Mouse (Mus musculus) brain, adult 2 months (tissue): ENCODE results near the gene Jmjd6.
"Not testable (repeated sequence)": the region's sequence is repeated elsewhere in the genome, so short reads cannot be mapped to it uniquely, and the experiment has no call there.

ENCODE experiments used
- DNase-seq: peaks from one replicate; pipeline ENCODE4 v3.0.0; 2011; ENCODE audit warnings: low read depth, low spot score

The Jmjd6 gene

DNA sequence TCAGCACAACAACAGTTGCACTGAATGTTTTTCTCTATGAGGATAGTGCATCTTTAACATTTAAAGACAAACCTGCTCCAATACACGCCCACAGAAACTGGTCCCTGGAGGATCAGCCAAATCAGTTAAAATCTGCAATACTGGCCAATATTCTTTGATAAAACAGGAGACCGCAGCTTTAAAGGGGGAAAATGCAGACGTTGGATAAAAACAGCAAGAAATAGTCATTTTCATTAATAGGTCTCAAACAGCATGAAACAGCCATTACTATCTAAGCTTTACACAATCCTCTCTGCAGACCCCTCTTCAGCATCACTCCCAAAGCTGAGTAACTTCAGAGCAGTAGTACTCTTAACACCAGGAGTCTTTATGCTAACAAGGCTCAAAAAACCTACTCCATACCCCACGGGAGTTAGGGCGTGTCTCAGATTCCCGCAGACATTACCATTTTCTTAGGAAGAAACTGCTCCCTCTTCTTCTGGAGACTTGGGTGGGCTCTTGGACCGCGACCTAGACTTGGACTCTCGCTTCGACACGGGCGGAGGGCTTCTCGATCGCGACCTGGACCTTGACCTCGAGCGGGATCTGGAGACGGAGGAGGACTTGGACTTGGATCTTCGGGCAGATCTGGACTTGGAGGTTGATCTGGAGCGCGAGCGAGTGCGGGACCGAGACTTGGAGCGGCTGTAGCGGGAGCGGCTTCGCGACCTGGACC lies 8.5 kb upstream of the Jmjd6 start:
- peak; percentile 29 for DNase-seq

DNA sequence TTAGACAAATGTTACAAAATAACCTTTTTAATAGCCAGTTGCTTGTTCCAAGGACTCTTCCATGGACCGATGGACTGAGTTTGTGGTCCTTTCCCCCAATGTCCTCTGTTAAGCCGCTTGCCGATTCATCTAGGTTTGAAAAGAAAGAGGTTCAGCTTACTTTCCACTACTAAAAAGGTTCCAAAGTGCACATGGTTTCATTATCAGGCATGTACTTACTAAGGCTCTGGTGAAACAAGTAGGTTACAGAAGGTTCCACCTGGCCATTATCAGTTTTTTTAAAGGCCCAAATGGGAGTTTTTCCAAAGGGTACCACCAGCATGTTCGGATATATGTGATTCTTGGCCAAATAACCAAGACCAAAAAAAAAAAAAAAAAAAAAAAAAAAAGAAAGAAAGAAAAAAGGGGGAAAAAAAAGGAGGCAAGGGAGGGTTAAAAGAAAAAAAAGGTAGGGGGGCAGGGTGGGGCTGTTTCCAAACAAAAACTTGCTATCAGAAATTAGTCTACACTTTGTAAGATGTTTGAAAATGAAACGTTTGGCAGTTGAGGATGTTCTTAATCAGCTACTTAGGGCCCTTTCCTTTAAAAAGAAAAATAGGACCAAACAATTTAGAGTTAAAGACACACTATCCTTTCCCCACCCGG lies 7.7 kb upstream of the Jmjd6 start:
- no peak for DNase-seq

GRCm38 (mm10) chr11:116850085-116850484 lies 6.8 kb upstream of the Jmjd6 start:
- no peak for DNase-seq

GRCm38 (mm10) chr11:116849587-116849986 lies 6.3 kb upstream of the Jmjd6 start:
- no peak for DNase-seq

DNA sequence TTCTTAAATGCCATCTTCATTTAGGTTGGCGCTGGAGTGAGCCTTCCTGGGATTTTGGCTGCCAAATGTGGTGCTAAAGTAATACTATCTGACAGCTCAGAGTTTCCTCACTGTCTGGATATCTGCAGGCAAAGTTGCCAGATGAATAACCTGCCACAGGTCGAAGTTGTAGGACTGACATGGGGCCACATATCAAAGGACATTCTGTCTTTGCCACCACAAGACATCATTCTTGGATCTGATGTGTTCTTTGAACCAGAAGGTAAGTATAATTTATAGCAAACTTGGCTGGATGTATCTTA lies 5.6 kb upstream of the Jmjd6 start:
- not testable (repeated sequence) for DNase-seq

DNA sequence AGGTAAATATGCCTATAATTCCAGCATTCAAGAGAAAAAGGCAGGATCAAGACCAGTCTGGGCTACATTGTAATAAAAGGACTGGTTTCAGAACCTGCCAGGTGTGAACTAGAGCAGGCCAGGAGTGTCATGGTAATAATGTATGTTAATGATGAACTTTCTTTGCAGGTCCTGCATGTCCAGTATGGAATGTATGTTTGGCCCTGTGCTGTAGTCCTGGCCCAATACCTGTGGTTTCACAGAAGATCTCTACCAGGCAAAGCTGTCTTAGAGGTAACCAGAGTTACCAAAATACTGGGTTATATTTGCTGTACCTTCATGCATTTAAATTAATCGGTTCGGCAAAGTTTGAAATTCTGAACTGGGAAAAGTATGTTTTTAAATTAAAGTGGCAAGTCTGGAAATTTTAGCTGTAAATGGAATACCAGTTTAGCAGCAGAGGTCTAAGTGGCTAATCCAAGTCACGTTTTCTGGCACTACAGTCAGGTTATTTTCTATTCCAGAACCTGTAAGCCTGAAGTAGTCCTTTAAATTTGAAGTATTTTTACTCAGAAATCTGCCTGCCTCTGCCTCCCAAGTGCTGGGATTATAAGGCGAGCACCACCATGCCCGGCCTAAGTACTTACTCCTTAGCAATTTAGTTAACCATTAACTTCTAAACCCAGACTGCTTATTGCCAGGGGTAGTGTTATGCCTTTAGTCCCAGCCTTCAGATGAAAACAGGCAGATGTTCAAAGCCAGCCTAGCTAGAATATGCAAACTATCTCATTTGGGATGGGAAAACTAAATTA lies 5.0 kb upstream of the Jmjd6 start:
- DNase-seq, result no peak

DNA sequence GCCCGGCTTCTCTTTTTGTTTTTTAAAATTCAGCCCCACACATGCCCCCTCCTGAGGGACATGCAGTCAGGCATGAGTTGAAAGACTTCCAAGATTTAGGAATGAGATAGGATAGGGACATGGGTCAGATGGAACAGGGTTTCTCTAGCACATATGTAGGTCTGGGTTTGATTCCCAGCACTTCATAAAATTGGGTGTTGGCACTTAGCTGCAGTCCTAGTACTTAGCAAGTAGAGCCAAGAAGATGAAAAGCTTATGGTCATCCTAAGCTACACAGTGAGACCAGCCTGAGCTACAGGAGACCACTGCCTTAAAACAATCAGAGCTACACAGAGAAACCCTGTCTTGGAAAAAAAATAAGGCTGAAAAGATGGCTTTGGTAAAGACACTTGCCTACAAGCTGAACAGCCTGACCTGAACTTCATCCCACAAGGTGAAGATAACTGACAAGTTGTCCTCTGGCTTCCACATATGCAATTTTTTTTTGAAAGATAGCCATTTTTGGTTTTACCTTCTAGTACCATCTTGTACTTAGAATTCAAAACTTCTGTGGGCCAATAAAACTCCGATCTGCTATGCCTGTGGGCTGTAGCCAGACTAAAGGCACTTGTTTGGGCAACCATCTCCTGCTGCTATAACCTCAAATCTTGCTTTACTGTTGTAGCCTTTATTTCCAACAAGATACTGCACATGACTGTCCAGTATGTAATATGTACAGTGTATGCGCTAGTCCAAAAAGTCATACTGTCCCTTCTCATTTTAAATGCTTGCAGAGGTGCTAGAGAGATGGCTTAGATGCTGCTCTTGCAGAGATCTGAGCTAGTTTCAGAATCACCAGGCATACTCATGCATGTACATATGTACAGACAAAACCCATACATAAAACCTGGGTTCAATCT lies 4.2 kb upstream of the Jmjd6 start:
- DNase-seq, result no peak

DNA sequence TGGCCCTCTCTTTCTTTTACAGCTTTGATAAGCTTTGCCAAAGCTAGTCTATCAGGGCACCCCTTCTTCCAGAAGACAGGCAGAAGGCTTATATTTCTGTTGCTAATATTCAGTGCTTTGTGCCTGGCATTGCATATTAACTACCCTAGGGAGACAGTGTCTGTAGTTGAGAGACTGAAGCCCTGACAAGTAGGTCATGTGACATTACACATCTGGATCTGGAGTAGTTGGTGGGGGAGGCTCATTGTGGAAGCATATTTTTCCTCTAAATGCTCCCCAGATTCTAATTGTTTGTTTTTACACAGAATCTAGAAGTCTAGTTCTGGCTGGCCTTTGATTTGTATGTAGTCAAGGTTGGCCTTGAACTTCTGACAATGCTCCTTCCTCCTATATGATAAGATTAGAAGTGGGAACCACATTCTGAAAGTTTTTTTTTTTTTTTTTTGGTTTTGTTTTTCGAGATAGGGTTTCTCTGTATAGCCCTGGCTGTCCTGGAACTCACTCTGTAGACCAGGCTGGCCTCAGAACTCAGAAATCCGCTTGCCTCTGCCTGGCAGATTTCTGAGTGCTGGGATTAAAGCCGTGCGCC lies 3.4 kb upstream of the Jmjd6 start:
- DNase-seq, result no peak

- peak; percentile 83 for DNase-seq
These were observed 553 bp downstream of the Jmjd6 start for GRCm38 (mm10) chr11:116842531-116843260.

DNA sequence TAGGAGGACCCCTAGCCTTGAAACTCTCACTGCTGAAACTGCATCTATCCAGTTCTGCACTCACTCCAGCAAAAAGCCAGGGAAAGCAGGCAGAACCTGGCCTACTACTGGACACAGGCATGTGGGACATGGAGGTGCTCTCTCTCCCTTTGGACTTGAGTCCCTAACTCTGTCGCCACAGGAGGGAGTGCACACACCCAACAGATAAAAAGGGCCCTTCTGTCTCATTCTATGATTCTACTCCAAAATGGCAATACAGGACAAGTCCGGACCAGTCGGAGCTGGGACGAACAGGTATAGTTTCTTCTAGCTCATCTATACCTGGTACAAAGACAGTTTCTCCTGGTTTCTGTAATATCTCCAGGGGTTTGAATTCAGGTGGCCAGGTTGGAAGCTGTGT lies 2.5 kb downstream of the Jmjd6 start:
- no peak for DNase-seq

GRCm38 (mm10) chr11:116839601-116840000 lies 3.6 kb downstream of the Jmjd6 start:
- DNase-seq, result no peak

DNA sequence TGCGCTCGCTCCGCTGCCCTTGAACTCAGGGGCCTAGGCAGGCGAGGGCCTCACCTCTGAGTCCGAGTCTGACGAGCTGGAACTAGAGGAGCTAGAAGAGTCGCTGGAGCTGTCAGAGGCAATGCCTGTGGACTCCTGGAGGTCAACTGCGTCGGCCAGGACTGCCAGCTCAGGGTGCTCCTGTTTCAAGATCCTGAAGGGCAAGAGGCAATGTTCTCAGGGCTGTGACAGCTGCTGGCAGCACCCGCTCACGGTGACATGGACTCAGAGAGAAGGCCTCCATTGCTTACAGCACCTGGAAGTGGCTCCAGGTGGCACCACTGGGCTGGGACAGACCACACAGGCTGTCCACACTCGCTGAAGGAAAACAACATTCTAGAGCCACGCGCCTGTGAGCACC lies 4.3 kb downstream of the Jmjd6 start:
- no peak for DNase-seq

- DNase-seq, result no peak
These were observed 5.8 kb downstream of the Jmjd6 start for GRCm38 (mm10) chr11:116837441-116837840.

DNA sequence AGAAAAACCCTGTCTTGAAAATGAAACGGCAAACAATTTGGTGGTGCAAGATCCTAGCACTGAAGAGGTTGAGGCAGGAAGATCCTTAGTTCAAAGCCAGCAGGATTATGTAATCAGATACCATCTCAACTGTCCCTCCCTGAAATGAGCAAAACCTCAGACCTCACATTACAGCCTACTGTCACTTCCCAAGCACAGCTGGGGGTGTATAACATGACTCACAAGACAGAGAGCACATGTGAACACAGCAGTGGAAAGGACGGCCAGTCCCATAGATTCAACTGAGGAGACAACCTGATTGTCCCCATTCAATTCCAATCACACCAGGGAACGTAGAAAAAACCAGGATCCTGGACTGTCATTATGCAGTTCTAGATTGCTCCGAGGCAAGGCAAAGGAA lies 7.0 kb downstream of the Jmjd6 start:
- no peak for DNase-seq

GRCm38 (mm10) chr11:116834954-116835353 lies 8.3 kb downstream of the Jmjd6 start:
- no peak for DNase-seq

DNA sequence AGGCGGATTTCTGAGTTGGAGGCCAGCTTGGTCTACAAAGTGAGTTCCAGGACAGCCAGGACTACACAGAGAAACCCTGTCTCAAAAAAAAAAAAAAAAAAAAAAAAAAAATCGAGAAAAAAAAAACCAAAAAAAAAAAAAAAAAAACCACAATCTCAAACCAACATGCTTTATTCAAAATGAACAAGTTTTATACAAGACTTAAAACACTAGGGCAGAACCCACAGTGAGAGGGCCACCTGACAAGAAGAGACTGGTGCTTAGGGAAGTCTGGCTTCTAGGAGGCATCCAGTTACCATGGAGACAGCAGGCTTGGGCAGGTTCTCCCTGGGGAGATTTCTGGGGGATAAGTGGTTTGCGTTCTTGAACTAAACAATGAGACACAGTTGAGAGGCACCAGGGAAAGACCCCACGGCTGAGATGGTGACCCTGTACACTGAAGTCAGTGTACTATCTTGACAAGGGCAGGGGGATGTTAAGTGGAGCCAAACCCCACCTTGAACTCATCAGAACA lies 11.0 kb downstream of the Jmjd6 start:
- no peak for DNase-seq

DNA sequence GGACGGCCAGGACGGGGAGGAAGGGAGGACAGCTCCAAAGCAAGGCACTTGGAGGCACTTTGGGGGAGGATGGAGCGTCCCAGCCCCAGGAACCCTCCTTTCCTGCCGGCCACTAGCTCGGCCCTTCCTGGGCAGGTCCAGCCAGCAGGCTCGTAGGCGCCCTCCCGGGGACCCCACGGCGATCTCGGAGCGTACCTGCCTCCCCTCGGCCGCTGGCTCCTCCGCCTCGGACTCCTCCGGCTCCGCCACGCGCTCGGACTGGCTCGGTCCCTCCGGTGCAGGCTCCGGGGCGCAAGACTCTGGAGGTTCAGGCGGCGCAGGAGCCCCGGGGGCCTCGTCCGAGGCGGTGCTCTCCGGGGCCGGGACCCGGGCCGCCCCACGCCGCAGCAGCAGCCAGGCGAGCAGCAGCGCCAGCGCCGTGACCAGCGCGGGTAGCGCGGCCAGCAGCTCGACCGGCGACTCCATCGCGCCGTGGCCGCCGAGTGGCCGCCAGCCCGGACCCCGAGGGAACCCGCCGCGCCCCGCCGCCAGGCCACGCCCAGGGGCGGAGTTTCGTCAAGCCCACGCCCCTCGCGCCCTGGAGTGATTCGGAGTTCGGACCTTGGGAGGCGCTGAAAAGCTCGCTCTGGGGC lies 15.6 kb downstream of the Jmjd6 start, which contains the start of gene Mxra7:
TSS of gene Mxra7 (minus strand) at position 513 of the 632 bp plus-strand sequence.
- peak; percentile 63 for DNase-seq

- DNase-seq, result no peak
These were observed 16.4 kb downstream of the Jmjd6 start for GRCm38 (mm10) chr11:116826550-116827504.

DNA sequence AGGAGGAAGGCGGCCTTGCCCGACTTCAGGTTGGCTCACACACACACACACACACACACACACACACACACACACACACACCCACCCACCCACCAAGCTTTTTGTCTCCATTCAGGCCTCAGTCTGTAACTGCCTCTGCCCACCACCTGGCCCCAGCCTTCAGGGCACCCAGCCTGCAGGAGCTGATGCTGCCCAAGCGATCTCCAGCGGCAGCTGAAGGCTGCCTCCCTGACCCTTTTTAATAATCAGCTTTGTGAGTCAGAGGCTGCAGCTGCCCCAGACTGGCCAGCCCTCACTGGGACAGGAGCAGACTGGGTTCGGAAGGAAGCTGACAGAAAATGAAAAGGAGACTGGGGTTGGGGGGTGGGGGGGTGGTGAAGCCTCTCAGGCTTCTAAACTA lies 18.0 kb downstream of the Jmjd6 start:
- no peak for DNase-seq
